Mouse (Mus musculus) thymus, postnatal 36 days (tissue): ENCODE results near the gene H2-Ke6.

Source experiments
- DNase-seq, 2 experiments: peaks; one replicate each; pipeline ENCODE4 v3.0.0; 2022; ENCODE audit warnings: mixed read lengths in 2 of 2

The H2-Ke6 gene

GRCm38 (mm10) chr17:34027656-34028223 is at the start of gene H2-Ke6:
Gene H2-Ke6 (minus strand): TSS chr17:34028060.
- DNase-seq, result peak; percentile 91 to 95

DNA sequence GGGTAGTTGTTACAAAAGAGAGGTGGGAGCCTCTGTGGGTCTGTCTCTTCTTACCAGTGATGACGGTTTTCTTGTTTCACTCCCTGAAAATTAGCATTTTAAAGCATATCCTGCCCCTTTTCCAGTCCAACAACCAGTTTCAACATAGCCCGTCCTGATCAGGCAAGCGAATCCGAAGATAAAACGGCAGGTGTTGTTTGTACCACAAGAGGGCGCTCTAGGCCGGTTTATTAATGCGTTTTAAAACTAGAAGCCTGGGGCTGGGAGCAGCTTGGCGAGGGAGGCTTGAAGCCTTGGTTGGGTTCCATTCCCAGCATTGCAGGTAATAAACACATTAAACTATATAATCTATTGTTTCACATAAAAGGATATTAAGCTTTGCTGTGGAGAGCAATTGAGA is 49.7 kb upstream of the H2-Ke6 start:
- DNase-seq, result peak; percentile 48 to 66

DNA sequence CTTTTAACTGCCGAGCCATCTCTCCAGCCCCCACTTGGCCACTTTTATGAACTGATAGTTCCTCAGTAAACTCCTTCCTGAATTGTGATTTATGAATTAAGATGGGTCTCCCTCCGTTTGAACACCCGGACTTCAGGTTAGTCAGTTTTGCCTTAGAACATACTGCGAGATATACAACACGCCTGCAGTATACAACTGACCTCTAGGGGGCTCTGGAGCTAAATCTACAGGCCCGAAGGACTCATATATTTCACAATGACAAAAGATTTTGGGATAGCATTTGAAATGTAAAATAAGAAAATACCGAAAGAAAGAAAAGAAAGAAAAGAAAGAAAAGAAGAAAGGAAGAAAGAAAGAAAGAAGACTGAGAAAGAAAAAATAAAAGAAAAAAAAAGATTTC is 47.4 kb upstream of the H2-Ke6 start:
- peak; percentile 64 to 78 for DNase-seq

GRCm38 (mm10) chr17:34072091-34072490 is 44.2 kb upstream of the H2-Ke6 start:
- no peak for DNase-seq

GRCm38 (mm10) chr17:34068864-34069263 is 41.0 kb upstream of the H2-Ke6 start:
- no peak for DNase-seq

DNA sequence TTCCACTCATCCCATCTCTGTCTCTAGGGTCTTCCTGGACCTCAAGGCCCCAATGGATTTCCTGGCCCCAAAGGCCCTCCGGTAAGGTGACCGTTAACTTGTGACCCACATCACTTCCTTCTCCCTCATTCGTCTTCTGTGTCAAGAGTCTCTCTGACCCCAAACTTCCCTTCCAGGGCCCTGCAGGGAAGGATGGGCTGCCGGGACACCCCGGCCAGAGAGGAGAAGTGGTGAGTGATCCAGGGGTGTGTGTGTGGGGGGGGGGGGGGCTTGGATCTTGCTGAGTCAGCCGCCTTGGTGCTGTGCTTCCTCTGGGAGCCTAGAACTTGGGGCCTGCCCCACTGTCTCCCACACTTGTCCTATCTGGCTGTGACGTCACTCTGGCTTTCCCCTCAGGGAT is 29.4 kb upstream of the H2-Ke6 start:
- DNase-seq, result no peak

DNA sequence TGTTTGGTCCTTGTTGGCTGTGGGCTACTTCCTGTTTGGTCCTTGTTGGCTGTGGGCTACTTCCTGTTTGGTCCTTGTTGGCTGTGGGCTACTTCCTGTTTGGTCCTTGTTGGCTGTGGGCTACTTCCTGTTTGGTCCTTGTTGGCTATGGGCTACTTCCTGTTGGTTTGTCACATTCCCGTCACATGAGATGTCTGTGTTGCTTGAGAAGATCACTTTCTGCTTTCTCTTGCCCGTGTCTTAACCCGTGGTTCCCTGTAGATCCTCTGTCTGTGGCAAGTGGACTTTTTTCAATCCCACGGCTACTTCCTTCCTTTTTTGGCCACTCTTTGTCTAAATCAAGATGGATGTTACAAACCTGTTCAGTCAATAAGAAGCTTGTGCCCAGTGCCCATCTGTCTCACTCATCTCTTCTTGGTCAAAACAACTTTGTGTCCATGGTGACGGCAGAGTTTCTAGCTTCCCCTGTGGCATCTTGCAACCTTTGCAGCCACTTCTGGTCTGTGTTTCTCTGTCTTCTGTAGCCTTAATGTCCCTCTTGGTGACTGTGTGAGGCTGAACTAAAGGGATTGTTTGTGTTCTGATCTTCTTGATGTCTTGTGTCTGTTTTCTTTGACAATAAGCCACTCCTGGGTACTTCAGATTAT is 19.7 kb upstream of the H2-Ke6 start:
- DNase-seq, result no peak

DNA sequence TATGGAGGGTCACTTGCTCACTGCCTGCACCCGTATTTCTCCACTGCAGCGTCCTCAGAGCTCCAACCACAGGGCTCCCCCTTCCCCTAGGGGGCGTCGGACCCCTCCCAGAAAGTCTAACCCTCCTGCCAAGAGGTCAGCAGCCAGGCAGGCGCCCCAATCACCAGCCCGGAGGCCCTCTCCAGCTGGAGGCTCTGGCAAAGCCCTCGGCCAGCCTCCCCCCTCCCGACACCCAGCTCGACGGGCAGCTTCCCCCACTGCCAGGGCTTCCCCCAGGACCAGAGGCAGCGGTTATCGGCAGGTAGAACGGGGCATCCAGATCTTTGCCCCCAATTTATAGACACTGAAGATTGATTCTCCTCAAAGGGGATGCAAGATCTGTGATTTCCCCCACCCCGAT is 18.1 kb upstream of the H2-Ke6 start:
- DNase-seq, result no peak

DNA sequence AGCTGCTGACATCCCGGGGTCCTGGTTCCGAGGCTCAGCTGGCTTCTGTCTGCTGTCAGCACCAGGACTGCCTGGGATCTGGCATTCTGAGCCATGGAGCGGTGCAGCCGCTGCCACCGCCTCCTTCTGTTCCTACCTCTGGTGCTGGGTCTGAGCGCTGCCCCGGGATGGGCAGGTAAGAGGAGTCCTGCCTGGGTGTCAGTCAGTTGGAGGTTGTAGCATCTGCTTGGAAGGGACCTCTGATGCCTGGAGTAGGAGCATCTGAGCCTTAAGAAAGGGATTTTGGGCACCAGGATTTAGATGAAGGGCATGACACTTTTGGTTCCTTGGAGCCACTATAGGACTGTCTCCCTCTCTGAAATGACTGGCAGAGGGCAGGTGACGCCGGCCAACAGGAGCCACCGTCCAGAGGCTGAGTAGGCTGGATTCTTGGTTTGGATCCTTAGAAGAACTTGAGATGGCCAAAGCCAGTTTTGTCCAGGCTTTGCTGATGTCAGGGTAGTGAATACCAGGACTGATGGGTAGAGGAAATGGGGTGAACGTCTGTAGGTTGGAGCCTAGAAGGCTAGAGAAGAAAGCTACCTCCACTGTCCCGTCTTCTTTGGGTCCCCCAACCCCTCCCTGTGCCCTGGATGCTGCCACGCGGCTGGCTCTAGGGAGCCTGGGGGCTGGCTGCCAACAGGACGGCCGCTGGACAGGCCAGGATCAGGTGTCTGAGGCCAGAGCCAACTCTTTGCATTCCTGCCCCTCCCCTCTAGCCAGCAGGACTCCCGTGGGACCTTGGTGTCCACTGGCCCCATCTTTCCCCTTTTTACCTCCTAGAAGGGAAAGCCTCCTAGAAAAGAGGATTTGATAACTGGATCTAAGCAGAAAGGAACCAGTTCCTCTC is 11.9 kb upstream of the H2-Ke6 start:
- DNase-seq, result peak in 1 of 2 experiments; percentile 11

GRCm38 (mm10) chr17:34038878-34039561 is 11.2 kb upstream of the H2-Ke6 start, which contains the start of gene Col11a2:
Gene Col11a2 (plus strand): TSS chr17:34039437.
- peak in 1 of 2 experiments; percentile 25 for DNase-seq

DNA sequence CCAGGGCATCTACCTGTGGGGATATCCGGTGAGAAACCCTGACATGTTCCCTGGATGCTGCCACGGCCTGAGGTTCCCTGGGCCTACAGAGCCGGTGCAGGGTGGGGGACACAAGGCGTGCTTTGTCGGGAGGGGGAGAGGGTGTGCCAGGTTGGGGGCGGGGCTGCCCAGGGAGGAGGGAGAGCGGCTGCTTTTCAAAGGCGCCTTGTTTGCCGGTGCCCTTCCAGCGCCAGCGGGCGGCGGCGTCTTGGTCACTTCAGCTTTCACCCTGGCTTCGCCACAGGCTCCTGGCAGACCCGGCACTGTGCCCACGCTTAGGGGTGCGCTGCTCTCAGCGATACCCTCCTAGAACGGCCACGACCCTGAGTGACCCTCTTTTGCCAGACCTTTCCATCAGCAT is 10.6 kb upstream of the H2-Ke6 start:
- peak in 1 of 2 experiments; percentile 27 for DNase-seq

DNA sequence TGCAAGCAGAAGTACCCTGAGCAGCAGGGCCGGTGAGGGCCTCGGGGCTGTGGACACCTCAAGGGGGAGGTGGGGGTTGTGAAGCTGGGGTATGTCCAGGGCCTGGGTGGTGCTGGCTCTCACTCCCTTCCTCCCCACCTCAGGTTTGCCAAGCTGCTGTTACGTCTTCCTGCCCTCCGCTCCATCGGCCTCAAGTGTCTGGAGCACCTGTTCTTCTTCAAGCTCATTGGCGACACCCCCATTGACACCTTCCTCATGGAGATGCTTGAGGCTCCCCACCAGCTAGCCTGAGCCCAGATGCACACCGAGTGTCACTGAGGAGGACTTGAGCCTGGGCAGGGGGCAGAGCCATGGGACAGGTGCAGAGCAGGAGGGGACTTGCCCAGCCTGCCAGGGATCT is 9.4 kb upstream of the H2-Ke6 start:
- peak in 1 of 2 experiments; percentile 14 for DNase-seq

- peak in 1 of 2 experiments; percentile 24 for DNase-seq
Measured at GRCm38 (mm10) chr17:34036647-34037046, 8.8 kb upstream of the H2-Ke6 start.

GRCm38 (mm10) chr17:34035517-34035916 is 7.7 kb upstream of the H2-Ke6 start:
- peak in 1 of 2 experiments; percentile 13 for DNase-seq

DNA sequence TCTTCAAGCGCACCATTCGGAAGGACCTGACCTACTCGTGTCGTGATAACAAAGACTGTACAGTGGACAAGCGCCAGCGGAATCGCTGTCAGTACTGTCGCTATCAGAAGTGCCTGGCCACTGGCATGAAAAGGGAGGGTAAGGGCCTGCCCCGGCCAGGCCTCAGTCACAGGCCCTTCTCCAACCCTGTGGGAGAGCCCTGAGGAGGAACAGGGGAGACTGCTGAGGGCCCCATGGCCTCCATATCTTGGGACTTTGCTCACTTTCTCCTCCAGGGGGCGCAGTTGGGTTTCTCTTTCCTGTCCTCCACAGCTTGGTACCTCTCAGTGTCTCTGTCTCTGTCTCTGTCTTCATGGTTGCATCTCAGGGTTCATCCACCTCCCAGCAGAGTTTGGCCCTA is 6.2 kb upstream of the H2-Ke6 start:
- DNase-seq, result peak; percentile 74

- peak in 1 of 2 experiments; percentile 44 for DNase-seq
Measured at GRCm38 (mm10) chr17:34033441-34033840, 5.6 kb upstream of the H2-Ke6 start.

- peak in 1 of 2 experiments; percentile 64 for DNase-seq
Measured at GRCm38 (mm10) chr17:34032806-34033205, 4.9 kb upstream of the H2-Ke6 start.

DNA sequence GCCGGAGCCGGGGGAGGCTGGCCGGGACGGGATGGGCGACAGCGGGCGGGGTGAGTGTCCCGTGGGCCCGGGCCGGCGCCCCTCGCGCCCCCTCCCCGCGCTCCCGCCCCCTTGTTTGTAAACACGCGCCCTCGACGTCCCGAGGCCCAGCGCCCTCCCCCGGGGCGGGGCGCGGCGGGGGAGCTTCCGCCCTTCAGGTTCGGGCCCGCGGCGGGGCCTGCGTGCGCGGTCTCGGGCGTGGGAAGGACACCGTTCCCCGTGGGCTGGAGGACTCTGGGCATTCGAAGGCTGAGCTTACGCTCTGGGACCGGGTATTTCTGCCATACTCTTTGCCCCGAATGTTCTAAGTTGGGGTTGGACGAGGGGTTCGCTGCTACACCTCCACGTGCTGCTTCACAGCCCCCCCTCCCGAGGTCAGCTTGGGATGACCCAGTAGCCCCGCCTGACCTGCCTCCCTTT is 4.3 kb upstream of the H2-Ke6 start:
- DNase-seq, result peak; percentile 82 to 86

- DNase-seq, result peak; percentile 99
Measured at GRCm38 (mm10) chr17:34031465-34032173, 3.8 kb upstream of the H2-Ke6 start, which contains the start of the genes Slc39a7 and Rxrb. Gene Slc39a7 (minus strand): TSS chr17:34031682. Gene Rxrb (plus strand): TSS chr17:34031812.

GRCm38 (mm10) chr17:34030861-34031326 is 3.0 kb upstream of the H2-Ke6 start:
- DNase-seq, result peak; percentile 16 to 66

DNA sequence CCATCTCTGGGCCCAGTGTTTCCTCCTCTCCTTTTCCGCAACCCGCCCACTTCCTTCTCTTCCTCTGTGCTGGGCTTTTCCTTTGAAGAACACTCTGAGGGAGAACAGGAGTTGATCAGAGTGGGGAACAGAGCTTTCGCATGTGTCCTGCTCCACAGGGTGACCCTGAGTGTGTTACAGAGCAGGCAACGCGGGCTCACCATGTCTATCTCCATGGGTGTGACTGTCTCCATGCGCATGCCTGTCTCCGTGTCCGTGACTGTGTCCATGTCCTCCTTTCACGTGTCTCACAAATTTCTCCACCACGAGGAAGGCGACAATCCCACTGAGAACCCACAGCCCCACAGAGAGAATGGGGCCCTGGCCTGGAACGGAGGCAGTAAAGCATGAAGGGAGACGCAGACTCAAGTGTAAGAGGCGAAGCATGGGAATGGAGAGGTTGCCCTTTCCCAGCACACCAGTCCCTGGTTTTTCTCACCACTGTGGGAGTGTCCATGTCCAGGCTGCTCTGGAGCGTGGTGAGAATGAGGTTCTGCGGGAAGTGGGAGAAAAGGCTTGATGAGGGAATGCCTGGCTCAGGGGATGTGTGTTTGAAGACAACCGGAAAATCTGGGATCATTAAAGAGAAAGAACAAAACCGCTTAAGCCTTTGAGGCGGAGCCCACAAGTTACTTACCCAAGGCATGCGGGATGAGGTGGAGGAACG is 2.2 kb upstream of the H2-Ke6 start:
- peak in 1 of 2 experiments; percentile 4 for DNase-seq
